Mouse (Mus musculus): ENCODE results near the gene Olfr1290.

Olfr1290 gene

DNA sequence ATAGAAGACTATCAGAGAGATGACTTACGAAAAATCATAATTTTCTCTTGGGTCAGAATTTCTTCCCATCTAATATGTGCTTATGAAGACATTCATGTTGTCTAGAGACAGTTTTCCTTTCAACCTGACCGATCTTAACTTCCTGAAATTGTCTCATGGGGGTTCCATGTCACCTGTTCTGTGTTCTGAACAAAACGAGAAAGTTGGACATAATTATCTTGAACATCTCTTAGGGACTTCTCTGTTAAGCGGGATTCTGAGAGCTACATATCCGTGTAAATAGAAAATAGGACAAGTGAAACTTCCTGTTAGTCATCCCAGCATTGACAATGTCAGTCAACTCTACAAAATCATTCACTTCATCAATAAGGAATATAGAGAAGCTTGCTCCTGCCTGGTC lies at the start of gene Olfr1290:
Gene Olfr1290 (minus strand): TSS at position 101 of the 400 bp plus-strand sequence.
- in situ Hi-C loops (cut with MboI, MseI): no loop called here

- in situ Hi-C loops (cut with MboI, MseI): no loop called here
These were observed 46.6 kb upstream of the Olfr1290 start, which contains the start of gene Olfr1294 for GRCm38 (mm10) chr2:111540191-111540590. TSS of gene Olfr1294 (minus strand) at chr2:111540291.

DNA sequence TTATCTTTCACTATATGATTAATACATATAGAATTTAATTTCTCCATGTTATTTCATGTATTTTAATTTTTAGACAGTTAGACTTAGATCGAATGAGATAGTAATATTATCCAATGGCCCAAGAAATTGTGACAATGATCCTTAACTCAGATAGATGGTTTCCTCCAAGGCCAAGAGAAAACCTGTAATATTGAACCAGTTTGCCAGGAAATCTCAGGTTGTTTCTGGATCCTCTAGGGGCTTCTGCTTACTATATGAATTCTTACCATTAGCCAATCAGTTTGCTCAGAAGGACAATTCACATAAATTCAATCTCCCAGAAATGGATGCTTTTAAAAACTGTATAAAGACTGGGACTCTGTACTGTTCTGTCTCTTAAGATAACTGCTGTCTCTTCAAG lies 31.3 kb upstream of the Olfr1290 start, which contains the start of gene Olfr1293-ps:
Gene Olfr1293-ps (plus strand): TSS at position 301 of the 400 bp plus-strand sequence.
- in situ Hi-C loops (cut with MboI, MseI): no loop called here

DNA sequence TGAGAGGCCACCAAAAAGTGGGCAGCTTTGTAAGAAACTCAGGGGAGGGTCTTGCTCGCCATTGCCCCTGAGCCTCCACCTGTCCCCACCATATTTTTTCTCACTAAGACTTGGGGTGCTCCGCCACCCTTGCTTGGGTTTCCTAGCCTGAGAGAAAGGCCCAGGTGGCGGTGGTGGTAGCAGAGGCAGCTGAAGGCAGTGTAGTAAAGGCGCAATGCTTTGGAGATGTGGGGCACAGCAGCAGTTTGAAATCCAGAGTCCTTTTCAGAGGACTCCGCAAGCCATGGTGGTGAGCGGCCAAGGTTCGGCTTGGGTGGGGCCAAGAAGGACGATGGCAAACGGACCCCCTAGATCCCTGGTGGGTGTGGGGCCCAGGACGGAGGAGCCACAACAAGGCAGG lies 23.8 kb upstream of the Olfr1290 start:
- in situ Hi-C loops (cut with MboI, MseI): no loop called here

DNA sequence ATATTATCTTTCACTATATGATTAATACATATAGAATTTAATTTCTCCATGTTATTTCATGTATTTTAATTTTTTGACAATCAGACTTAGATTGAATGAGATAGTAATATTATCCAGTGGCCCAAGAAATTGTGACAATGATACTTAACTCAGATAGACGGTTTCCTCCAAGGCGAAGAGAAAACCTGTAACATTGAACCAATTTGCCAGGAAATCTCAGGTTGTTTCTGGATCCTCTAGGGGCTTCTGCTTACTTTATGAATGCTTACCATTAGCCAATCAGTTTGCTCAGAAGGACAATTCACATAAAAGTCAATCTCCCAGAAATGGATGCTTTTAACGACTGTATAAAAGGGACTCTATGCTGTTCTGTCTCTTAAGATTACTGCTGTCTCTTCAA lies 3.3 kb upstream of the Olfr1290 start, which contains the start of gene Olfr1291-ps1:
Gene Olfr1291-ps1 (plus strand): TSS at position 301 of the 400 bp plus-strand sequence.
- in situ Hi-C loops (cut with MboI, MseI): no loop called here

DNA sequence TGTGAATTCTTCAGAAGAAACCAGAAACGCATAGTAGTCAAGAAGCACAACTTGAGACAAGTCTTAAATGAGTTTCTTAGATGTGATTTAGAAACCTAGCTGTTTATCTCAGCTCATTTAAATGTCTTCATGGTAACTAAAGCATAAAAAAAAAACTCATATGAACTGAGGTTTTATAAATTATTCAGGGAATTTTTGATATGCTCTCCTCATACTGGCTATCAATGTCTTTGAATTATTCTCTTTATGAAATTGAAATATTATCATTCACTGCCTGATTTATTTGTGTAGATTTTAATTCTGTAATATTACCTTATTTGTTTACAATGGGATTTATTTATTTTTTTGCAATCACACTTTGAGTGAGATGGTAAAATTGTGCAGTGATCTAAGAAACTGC lies 13.1 kb downstream of the Olfr1290 start, which contains the start of gene Olfr1289:
Gene Olfr1289 (plus strand): TSS at position 301 of the 400 bp plus-strand sequence.
- in situ Hi-C loops (cut with MboI, MseI): no loop called here

GRCm38 (mm10) chr2:111473801-111474200 lies 19.8 kb downstream of the Olfr1290 start, which contains the start of gene Olfr1288:
TSS of gene Olfr1288 (plus strand) at chr2:111474101.
- in situ Hi-C loops (cut with MboI, MseI): no loop called here

GRCm38 (mm10) chr2:111448842-111449241 lies 44.8 kb downstream of the Olfr1290 start, which contains the start of gene Olfr1287:
TSS of gene Olfr1287 (plus strand) at chr2:111449142.
- in situ Hi-C loops (cut with MboI, MseI): no loop called here
